Mouse (Mus musculus) stomach, postnatal 0 days (tissue): ENCODE measurements around the gene Acp1. TPM values are rescaled to one million over a fixed set of nuclear protein-coding genes. Genes with fewer than 3 reads are reported as not detected.

Experiments used
- ATAC-seq: fragments of 200-750 bp; cut with Nextera tagmentation; 2 replicates; pipeline ENCODE4 v1.8.0; 2017; ENCODE audit not compliant: low FRiP score, low TSS enrichment
- DNase-seq: peaks from one replicate; pipeline ENCODE4 v3.0.0-alpha.2; 2016; ENCODE audit warnings: low spot score
- H3K27ac ChIP-seq: fragments of 300-500 bp; sonication (generic); replicated peaks from 2 replicates; pipeline ENCODE4 v1.5.1; 2014; ENCODE audit warnings: mild to moderate bottlenecking, control low read depth
- H3K27me3 ChIP-seq: fragments of 300-500 bp; sonication (generic); 2 replicates; pipeline ENCODE4 v1.6.1; 2014; ENCODE audit warnings: low read length; ENCODE audit not compliant: control insufficient read depth, insufficient read depth
- H3K36me3 ChIP-seq: fragments of 300-500 bp; sonication (generic); 2 replicates; pipeline ENCODE4 v1.6.1; 2014; ENCODE audit warnings: low read length, mixed read lengths; ENCODE audit not compliant: control insufficient read depth, insufficient read depth
- H3K4me1 ChIP-seq: fragments of 300-500 bp; sonication (generic); replicated peaks from 2 replicates; pipeline ENCODE4 v1.6.1; 2014; ENCODE audit warnings: antibody characterized with exemption; ENCODE audit not compliant: control insufficient read depth, insufficient read depth
- H3K4me2 ChIP-seq: fragments of 300-500 bp; sonication (generic); replicated peaks from 2 replicates; pipeline ENCODE4 v1.6.1; 2014; ENCODE audit warnings: low read depth, mild to moderate bottlenecking, control low read depth, moderate library complexity
- H3K4me3 ChIP-seq: fragments of 300-500 bp; sonication (generic); 2 replicates; pipeline ENCODE4 v1.5.1; 2014; ENCODE audit warnings: low read depth, low read length, control low read depth
- H3K9ac ChIP-seq: fragments of 300-500 bp; sonication (generic); 2 replicates; pipeline ENCODE4 v1.6.1; 2014; ENCODE audit warnings: mild to moderate bottlenecking, low read length, control low read depth, mixed read lengths
- H3K9me3 ChIP-seq: fragments of 300-500 bp; sonication (generic); 2 replicates; pipeline ENCODE4 v1.6.1; 2016; ENCODE audit warnings: low read length; ENCODE audit not compliant: control insufficient read depth
- CTCF ChIP-seq: IDR thresholded peaks from 2 replicates; pipeline ENCODE4 v1.5.1; 2016; ENCODE audit warnings: antibody characterized with exemption, low read depth, mild to moderate bottlenecking, moderate library complexity
- EP300 ChIP-seq: optimal IDR thresholded peaks from 2 replicates; pipeline ENCODE3; 2016; ENCODE audit warnings: antibody characterized with exemption
- WGBS: fragments of 180-500 bp; shearing (Covaris S2); extraction: QIAGEN DNeasy Blood & Tissue Kit; methylation state at CpG from one replicate; pipeline ENCODE4 v1.1.7; 2014; 5-methylcytosine and 5-hydroxymethylcytosine counted together
- polyA plus RNA-seq: library from polyadenylated mRNA; unstranded; fragments of >200 nt; fragmentation: Nextera tagmentation; extraction: Ambion mirVana; gene quantifications from 2 replicates; pipeline ENCODE4 v1.2.1, GENCODE M21; 2015

Acp1 gene
- polyA plus RNA-seq, 1 experiment from 2014 or later, result 113 TPM

GRCm38 (mm10) chr12:30884622-30885230 lies 26.7 kb downstream of the Acp1 start:
- Histone ChIP-seq H3K36me3 (no peaks in the 10 kb centered on the region), H3K4me1 (0 out of 2 replicates have a peak, but pooled peaks cover 2% of the 10 kb centered on the region), H3K27me3 (no peaks in the 10 kb centered on the region; the same call in 1 of the 2 replicates), H3K9me3 (no peaks in the 10 kb centered on the region), H3K4me3 (peak overlapping the region; percentile 48), H3K27ac (no peak overlapping the region), H3K4me2 (peak overlapping the region; percentile 71), H3K9ac (peak overlapping the region; percentile 59)
- DNase-seq (no peak), ATAC-seq (peak; percentile 35; the same call in 1 of the 2 replicates)
- 8% methylated on average over 39 of the region's 39 CpGs for WGBS
- TF ChIP-seq EP300, result no peak
- TF ChIP-seq CTCF, result no peak

GRCm38 (mm10) chr12:30883986-30884621 lies 27.3 kb downstream of the Acp1 start, which contains the start of gene Alkal2:
TSS of gene Alkal2 (plus strand) at chr12:30884322.
- H3K27ac ChIP-seq, result no peak within 1 kb of the TSS
- TF ChIP-seq CTCF (no peak), EP300 (no peak)
- 0 out of 2 replicates have a peak, but pooled peaks cover 2% of the 10 kb centered on the region for H3K4me1 ChIP-seq
- DNase-seq (peak; percentile 28), ATAC-seq (0 out of 2 replicates have a peak, but pooled peaks have one; percentile 21)
- WGBS, result under 1% methylated on average over 56 of the region's 58 CpGs
- H3K9ac ChIP-seq, result peak within 1 kb of the TSS; percentile 59
- H3K9me3 ChIP-seq, result no peaks in the 10 kb centered on the region
- peak within 1 kb of the TSS; percentile 71 for H3K4me2 ChIP-seq
- H3K36me3 ChIP-seq, result no peaks in the 10 kb centered on the region
- no peaks in the 10 kb centered on the region; the same call in 1 of the 2 replicates for H3K27me3 ChIP-seq
- peak within 1 kb of the TSS; percentile 48 for H3K4me3 ChIP-seq

GRCm38 (mm10) chr12:30883592-30883985 lies 27.8 kb downstream of the Acp1 start:
- no peak overlapping the region for H3K9ac ChIP-seq
- H3K27me3 ChIP-seq, result no peaks in the 10 kb centered on the region; the same call in 1 of the 2 replicates
- peak overlapping the region; percentile 71 for H3K4me2 ChIP-seq
- DNase-seq (no peak), ATAC-seq (no peak)
- peak overlapping the region; percentile 48 for H3K4me3 ChIP-seq
- no peaks in the 10 kb centered on the region for H3K9me3 ChIP-seq
- 32% methylated on average over 4 of the region's 4 CpGs for WGBS
- H3K27ac ChIP-seq, result no peak overlapping the region
- no peaks in the 10 kb centered on the region for H3K36me3 ChIP-seq
- no peak for TF ChIP-seq CTCF
- TF ChIP-seq EP300, result no peak
- 0 out of 2 replicates have a peak, but pooled peaks cover 2% of the 10 kb centered on the region for H3K4me1 ChIP-seq

GRCm38 (mm10) chr12:30879447-30879846 lies 31.9 kb downstream of the Acp1 start:
- WGBS, result 57% methylated on average over 6 of the region's 6 CpGs
- H3K4me3 ChIP-seq, result no peak overlapping the region
- H3K4me1 ChIP-seq, result 0 out of 2 replicates have a peak, but pooled peaks cover under 1% of the 10 kb centered on the region
- H3K9me3 ChIP-seq, result no peaks in the 10 kb centered on the region
- H3K9ac ChIP-seq, result no peak overlapping the region
- TF ChIP-seq EP300 (no peak), CTCF (peak; percentile 60)
- no peak overlapping the region for H3K27ac ChIP-seq
- no peak overlapping the region for H3K4me2 ChIP-seq
- H3K36me3 ChIP-seq, result no peaks in the 10 kb centered on the region
- DNase-seq (no peak), ATAC-seq (no peak)
- no peaks in the 10 kb centered on the region for H3K27me3 ChIP-seq

- peak; percentile 86 for ATAC-seq
- no peaks in the 10 kb centered on the region for H3K9me3 ChIP-seq
- H3K27me3 ChIP-seq, result no peaks in the 10 kb centered on the region
- no peaks in the 10 kb centered on the region for H3K36me3 ChIP-seq
- WGBS, result 47% methylated on average over 4 of the region's 4 CpGs
- TF ChIP-seq CTCF (no peak), EP300 (no peak)
- no peak overlapping the region for H3K4me2 ChIP-seq
- no peak overlapping the region for H3K4me3 ChIP-seq
- DNase-seq, result peak; percentile 22
- H3K9ac ChIP-seq, result no peak overlapping the region
- H3K4me1 ChIP-seq, result no peaks in the 10 kb centered on the region
- H3K27ac ChIP-seq, result no peak overlapping the region
Measured at GRCm38 (mm10) chr12:30865781-30866180, 45.6 kb downstream of the Acp1 start.

- no peaks in the 10 kb centered on the region for H3K9me3 ChIP-seq
- ATAC-seq (peak; percentile 71; the same call in 1 of the 2 replicates), DNase-seq (no peak)
- TF ChIP-seq EP300 (no peak), CTCF (no peak)
- no peak overlapping the region for H3K4me3 ChIP-seq
- no peaks in the 10 kb centered on the region for H3K4me1 ChIP-seq
- H3K9ac ChIP-seq, result no peak overlapping the region
- no peak overlapping the region for H3K4me2 ChIP-seq
- WGBS, result 61% methylated on average over 2 of the region's 2 CpGs
- no peaks in the 10 kb centered on the region for H3K36me3 ChIP-seq
- H3K27me3 ChIP-seq, result no peaks in the 10 kb centered on the region
- no peak overlapping the region for H3K27ac ChIP-seq
Measured at GRCm38 (mm10) chr12:30864347-30864746, 47.0 kb downstream of the Acp1 start.
